Mouse (Mus musculus): ENCODE measurements at regions not wholly inside any gene's neighbourhood (a gene's known extent, or its start where the extent isn't known, plus 50 kb on each side); places are given as distances from the start of the nearest gene placed in this dataset.

- Histone ChIP-seq H3K4me3 (replicated peaks; ENCODE audit: insufficient read depth, low read depth, low read length) (no peak overlapping the region), H3K27ac (ENCODE audit: insufficient read depth, low read length) (no peak overlapping the region), H3K4me1 (ENCODE audit: control insufficient read depth, insufficient read depth, low read length) (no peaks in the 10 kb centered on the region), H3K27me3 (ENCODE audit: control insufficient read depth, insufficient read depth, low read length) (no peaks in the 10 kb centered on the region)
- TF ChIP-seq CTCF (IDR thresholded peaks at IDR 0.05; ENCODE audit: borderline replicate concordance, insufficient read depth, low read depth, low read length) (no peak), POLR2A (IDR thresholded peaks at IDR 0.05; ENCODE audit: borderline replicate concordance, insufficient read depth, low read length) (no peak)
- DNase-seq: no peak
- WGBS: 73% methylated on average over 4 of the region's 4 CpGs
These were observed 399.1 kb downstream of the Nova1 start for GRCm38 (mm10) chr12:46419591-46419990.

GRCm38 (mm10) chr12:46418990-46419389 lies 399.7 kb downstream of the Nova1 start:
- Histone ChIP-seq H3K4me3 (replicated peaks; ENCODE audit: insufficient read depth, low read depth, low read length) (no peak overlapping the region), H3K4me1 (ENCODE audit: control insufficient read depth, insufficient read depth, low read length) (no peaks in the 10 kb centered on the region), H3K27me3 (ENCODE audit: control insufficient read depth, insufficient read depth, low read length) (no peaks in the 10 kb centered on the region), H3K27ac (ENCODE audit: insufficient read depth, low read length) (no peak overlapping the region)
- TF ChIP-seq CTCF (IDR thresholded peaks at IDR 0.05; ENCODE audit: borderline replicate concordance, insufficient read depth, low read depth, low read length) (no peak), POLR2A (IDR thresholded peaks at IDR 0.05; ENCODE audit: borderline replicate concordance, insufficient read depth, low read length) (no peak)
- WGBS: 42% methylated on average over 4 of the region's 4 CpGs
- no peak for DNase-seq

GRCm38 (mm10) chr12:46416765-46417404 lies 401.8 kb downstream of the Nova1 start:
- no peak overlapping the region for H3K27ac ChIP-seq (ENCODE audit: insufficient read depth, low read length)
- DNase-seq: peak in 1 of 2 experiments; percentile 36
- WGBS: 33% methylated on average over 3 of the region's 3 CpGs
- no peaks in the 10 kb centered on the region for H3K27me3 ChIP-seq (ENCODE audit: control insufficient read depth, insufficient read depth, low read length)
- no peaks in the 10 kb centered on the region for H3K4me1 ChIP-seq (ENCODE audit: control insufficient read depth, insufficient read depth, low read length)
- H3K4me3 ChIP-seq (replicated peaks; ENCODE audit: insufficient read depth, low read depth, low read length): no peak overlapping the region
- TF ChIP-seq POLR2A (IDR thresholded peaks at IDR 0.05; ENCODE audit: borderline replicate concordance, insufficient read depth, low read length) (no peak), CTCF (IDR thresholded peaks at IDR 0.05; ENCODE audit: borderline replicate concordance, insufficient read depth, low read depth, low read length) (no peak)

- TF ChIP-seq CTCF (IDR thresholded peaks at IDR 0.05; ENCODE audit: borderline replicate concordance, insufficient read depth, low read depth, low read length) (no peak), POLR2A (IDR thresholded peaks at IDR 0.05; ENCODE audit: borderline replicate concordance, insufficient read depth, low read length) (no peak)
- H3K4me3 ChIP-seq (replicated peaks; ENCODE audit: insufficient read depth, low read depth, low read length): no peak overlapping the region
- no peak for DNase-seq
- H3K27ac ChIP-seq (ENCODE audit: insufficient read depth, low read length): no peak overlapping the region
- H3K27me3 ChIP-seq (ENCODE audit: control insufficient read depth, insufficient read depth, low read length): no peaks in the 10 kb centered on the region
- no peaks in the 10 kb centered on the region for H3K4me1 ChIP-seq (ENCODE audit: control insufficient read depth, insufficient read depth, low read length)
These were observed 402.5 kb downstream of the Nova1 start for GRCm38 (mm10) chr12:46416250-46416649.

GRCm38 (mm10) chr12:46405674-46406073 lies 413.1 kb downstream of the Nova1 start:
- no peak overlapping the region for H3K27ac ChIP-seq (ENCODE audit: insufficient read depth, low read length)
- H3K4me3 ChIP-seq (replicated peaks; ENCODE audit: insufficient read depth, low read depth, low read length): no peak overlapping the region
- no peak for DNase-seq
- no peaks in the 10 kb centered on the region for H3K27me3 ChIP-seq (ENCODE audit: control insufficient read depth, insufficient read depth, low read length)
- TF ChIP-seq CTCF (IDR thresholded peaks at IDR 0.05; ENCODE audit: borderline replicate concordance, insufficient read depth, low read depth, low read length) (no peak), POLR2A (IDR thresholded peaks at IDR 0.05; ENCODE audit: borderline replicate concordance, insufficient read depth, low read length) (no peak)
- H3K4me1 ChIP-seq (ENCODE audit: control insufficient read depth, insufficient read depth, low read length): no peaks in the 10 kb centered on the region

- peak; percentile 9 to 21 for DNase-seq
- TF ChIP-seq POLR2A (IDR thresholded peaks at IDR 0.05; ENCODE audit: borderline replicate concordance, insufficient read depth, low read length) (no peak), CTCF (IDR thresholded peaks at IDR 0.05; ENCODE audit: borderline replicate concordance, insufficient read depth, low read depth, low read length) (no peak)
- Histone ChIP-seq H3K27me3 (ENCODE audit: control insufficient read depth, insufficient read depth, low read length) (no peaks in the 10 kb centered on the region), H3K27ac (ENCODE audit: insufficient read depth, low read length) (no peak overlapping the region), H3K4me3 (replicated peaks; ENCODE audit: insufficient read depth, low read depth, low read length) (peak overlapping the region; percentile 44), H3K4me1 (ENCODE audit: control insufficient read depth, insufficient read depth, low read length) (no peaks in the 10 kb centered on the region)
- WGBS: 2% methylated on average over 14 of the region's 14 CpGs
These were observed 419.1 kb downstream of the Nova1 start for GRCm38 (mm10) chr12:46399653-46399975.

GRCm38 (mm10) chr12:46398875-46399652 lies 419.7 kb downstream of the Nova1 start:
- Histone ChIP-seq H3K4me1 (ENCODE audit: control insufficient read depth, insufficient read depth, low read length) (no peaks in the 10 kb centered on the region), H3K27ac (ENCODE audit: insufficient read depth, low read length) (no peak overlapping the region), H3K27me3 (ENCODE audit: control insufficient read depth, insufficient read depth, low read length) (no peaks in the 10 kb centered on the region), H3K4me3 (replicated peaks; ENCODE audit: insufficient read depth, low read depth, low read length) (peak overlapping the region; percentile 44)
- WGBS: 4% methylated on average over 23 of the region's 23 CpGs
- peak; percentile 46 to 50 for DNase-seq
- TF ChIP-seq POLR2A (IDR thresholded peaks at IDR 0.05; ENCODE audit: borderline replicate concordance, insufficient read depth, low read length) (no peak), CTCF (IDR thresholded peaks at IDR 0.05; ENCODE audit: borderline replicate concordance, insufficient read depth, low read depth, low read length) (peak; percentile 29; the same call in 1 of the 2 replicates)

GRCm38 (mm10) chr12:46395245-46395644 lies 423.5 kb downstream of the Nova1 start:
- DNase-seq: no peak
- Histone ChIP-seq H3K4me3 (replicated peaks; ENCODE audit: insufficient read depth, low read depth, low read length) (no peak overlapping the region), H3K4me1 (ENCODE audit: control insufficient read depth, insufficient read depth, low read length) (no peaks in the 10 kb centered on the region), H3K27me3 (ENCODE audit: control insufficient read depth, insufficient read depth, low read length) (no peaks in the 10 kb centered on the region), H3K27ac (ENCODE audit: insufficient read depth, low read length) (no peak overlapping the region)
- WGBS: 82% methylated on average over 4 of the region's 4 CpGs
- TF ChIP-seq CTCF (IDR thresholded peaks at IDR 0.05; ENCODE audit: borderline replicate concordance, insufficient read depth, low read depth, low read length): no peak
- TF ChIP-seq POLR2A (IDR thresholded peaks at IDR 0.05; ENCODE audit: borderline replicate concordance, insufficient read depth, low read length): no peak
